Mouse (Mus musculus) layer of hippocampus, adult 11-12 months (tissue): ENCODE results near the gene Grhl1.

Experiments used
- DNase-seq: peaks from one replicate; pipeline ENCODE4 v3.0.0; 2022; ENCODE audit warnings: low spot score

Gene Grhl1

DNA sequence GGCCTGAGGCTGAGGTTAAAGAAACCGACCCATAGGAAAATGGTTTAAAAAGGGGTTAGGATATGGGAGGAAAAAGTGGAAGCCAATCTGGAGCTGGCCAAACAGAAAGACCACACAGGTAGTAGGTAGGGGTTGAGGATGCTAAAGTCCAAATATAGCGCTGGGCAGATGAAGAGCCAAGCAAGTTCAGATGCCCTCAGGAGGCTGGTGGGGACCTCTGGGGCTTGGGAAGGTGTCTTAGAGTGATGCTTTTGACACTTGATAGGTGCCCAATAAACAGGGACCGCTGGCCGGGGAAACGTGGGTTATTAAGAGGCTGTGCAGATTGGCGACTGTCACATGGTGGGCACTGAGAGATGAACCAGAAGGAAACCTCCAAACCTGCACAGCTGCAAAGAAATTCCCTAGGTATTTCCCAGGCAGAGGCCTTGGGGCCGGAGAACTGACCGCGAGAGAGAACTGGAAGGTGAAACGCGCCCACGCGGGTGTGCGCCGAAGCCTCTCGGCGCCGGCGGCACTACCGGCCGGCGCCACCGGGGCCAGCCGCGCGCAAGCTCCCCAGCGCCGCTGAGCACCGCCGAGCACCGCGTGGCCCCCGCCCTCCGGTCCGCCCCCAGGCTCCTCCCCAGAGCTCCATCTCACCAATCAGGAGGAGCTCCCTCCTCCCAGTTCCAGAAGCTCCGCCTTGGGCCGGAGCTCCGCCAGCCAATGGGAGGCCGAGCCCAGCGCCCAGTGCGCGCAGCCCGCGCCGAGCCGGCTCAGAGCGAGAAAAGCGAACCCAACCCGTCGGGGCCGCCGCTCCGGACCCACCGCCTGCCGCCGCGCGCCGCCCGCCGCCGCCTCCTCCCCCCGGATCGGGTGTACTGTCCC, at the start of gene Grhl1:
Gene Grhl1, plus strand, starts transcription at position 761 of the 870 bp plus-strand sequence.
- DNase-seq: peak; percentile 93

DNA sequence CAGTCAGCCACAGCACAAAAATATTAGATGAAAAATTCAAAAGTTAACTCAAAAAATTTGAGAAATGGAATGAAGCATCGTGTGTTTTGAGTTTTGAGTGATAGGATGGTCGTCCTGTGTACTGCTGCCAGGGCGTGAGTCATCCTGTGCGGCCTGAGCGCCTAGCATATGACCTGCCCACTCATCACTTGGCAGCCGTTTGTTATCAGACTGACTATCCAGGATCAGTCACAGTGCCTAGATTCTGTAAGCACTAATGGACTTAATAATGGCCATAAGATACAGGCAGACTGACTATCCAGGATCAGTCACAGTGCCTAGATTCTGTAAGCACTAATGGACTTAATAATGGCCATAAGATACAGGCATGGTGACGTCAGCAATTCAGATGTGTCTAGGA, 47.0 kb upstream of the Grhl1 start:
- peak; percentile 24 for DNase-seq

DNA sequence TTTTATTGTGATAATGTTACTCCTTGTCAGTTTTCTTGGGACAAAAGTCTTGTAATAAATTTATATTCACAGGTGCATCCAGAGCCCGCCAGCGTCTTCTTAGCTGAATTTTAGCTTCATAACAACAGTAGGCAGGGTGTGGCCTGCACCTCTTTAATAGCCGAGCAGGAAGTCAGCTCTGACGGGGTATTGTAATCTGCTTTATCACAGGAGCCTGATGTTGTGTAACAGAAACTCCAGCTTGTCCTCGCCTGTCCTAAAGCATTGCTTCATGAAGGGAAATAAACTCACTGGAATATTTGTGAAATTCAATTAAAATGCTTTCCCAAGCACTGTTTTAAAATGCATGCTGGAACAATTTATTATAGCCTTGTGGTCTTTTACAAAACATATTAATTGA, 35.7 kb upstream of the Grhl1 start:
- no peak for DNase-seq

DNA sequence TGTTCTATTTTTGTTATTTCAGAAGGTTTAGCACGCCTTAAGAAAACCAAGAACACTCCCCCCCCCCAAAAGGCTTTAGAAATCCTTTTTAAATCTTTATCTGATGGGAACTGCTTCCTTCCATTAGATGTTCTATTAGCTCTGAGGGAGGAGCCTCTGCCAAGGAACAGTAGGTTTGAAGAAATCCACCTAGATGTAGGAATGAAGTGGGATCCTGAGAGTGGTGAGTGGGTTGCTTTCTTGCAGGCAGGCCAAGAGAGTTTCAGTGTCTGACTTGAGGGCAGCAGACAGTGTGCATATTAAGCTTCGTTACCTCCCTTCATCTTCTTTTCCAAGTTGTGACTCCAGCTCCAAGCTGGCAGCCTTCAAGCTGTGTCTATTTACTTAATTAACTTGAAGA, 34.9 kb upstream of the Grhl1 start:
- DNase-seq: no peak

DNA sequence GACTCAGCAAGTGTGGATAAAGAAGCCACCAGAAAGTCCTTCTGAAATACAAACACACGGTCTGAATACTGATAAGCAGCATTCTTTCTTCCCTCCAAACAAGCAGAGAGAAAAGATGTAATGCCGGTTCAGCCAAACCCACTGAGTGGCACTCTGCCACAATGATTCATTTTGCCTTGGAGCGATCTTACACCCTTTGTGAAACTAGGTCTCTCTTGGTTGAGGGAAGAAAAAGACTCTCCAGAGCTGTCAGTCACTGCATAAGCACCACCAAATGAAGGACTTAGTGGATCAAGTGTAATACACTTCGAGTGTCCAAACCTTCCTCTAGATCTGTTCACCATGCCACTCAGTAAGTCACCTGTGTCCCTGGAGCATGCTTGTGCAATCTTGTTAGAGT, 34.1 kb upstream of the Grhl1 start:
- DNase-seq: no peak

DNA sequence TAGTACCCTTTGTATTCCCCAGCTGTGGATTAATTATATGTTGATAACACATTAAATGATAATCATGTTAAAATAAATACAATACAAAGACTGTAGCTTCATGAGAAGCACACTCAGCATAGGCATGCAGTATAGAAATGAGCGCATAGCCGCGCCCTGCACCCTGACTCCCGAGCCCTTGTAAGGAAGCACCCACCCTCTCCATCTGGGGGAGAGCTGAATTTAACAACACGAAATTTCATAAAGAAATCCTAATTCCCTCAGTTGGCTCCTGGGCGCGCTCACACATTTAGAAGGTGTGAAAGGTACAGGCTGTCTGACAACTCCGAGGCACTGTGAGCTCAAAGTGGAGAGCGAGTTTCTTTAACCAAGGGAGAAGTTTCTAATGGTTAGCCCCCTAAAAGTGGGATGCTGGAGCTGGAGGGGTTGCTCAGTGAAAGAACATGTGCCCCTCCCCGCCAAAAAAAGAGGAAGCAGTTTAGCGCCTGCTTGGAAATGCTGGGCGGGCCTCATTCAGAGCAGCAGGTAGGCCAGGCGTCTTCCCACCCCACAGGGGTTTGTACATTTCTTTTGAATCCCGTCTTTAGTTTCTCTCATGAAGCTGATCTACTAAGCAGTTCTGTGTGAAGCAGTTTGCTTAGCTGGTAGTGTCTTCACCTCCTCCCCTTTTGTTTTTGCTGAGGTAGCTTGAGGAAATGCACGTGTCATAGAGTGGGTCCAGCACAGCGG, 30.5 kb upstream of the Grhl1 start:
- DNase-seq: no peak

DNA sequence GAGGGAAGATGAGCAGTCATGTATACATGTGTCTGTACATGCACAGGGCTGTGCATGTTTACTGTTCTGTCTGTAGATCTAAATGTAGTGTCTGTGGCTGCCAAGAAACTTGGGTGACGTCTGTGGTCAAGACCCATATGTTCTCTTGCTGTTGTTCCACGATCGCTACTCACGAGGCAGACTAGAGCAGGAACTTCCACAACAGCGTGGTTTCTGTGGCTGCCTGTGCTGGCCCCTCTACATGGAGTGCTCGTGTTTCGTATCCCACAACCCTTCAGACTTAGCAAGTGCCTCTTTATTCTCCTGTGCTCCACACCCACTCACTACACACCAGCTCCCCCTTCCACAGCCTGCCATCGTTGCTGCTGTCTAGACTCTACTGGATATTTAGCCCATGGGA, 24.4 kb upstream of the Grhl1 start:
- no peak for DNase-seq

DNA sequence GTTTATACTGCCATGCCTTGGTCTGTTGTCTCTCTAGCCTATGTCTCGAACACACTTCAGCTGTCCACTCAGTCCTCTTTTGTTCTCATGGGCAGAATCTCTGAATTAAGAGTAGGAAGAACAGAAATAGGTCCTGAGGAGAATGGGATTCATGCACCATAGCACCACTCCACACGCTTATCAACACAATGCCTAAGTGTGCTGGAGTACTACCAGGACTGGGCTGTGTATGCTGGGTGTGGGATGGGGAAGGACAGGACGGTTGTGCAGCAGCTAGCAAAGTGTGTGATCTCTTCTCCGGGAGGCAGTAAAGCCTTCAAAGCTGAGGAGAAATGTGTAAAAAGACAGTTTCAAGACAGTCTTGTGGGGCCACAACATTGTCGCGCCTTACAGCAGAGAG, 23.2 kb upstream of the Grhl1 start:
- DNase-seq: no peak

DNA sequence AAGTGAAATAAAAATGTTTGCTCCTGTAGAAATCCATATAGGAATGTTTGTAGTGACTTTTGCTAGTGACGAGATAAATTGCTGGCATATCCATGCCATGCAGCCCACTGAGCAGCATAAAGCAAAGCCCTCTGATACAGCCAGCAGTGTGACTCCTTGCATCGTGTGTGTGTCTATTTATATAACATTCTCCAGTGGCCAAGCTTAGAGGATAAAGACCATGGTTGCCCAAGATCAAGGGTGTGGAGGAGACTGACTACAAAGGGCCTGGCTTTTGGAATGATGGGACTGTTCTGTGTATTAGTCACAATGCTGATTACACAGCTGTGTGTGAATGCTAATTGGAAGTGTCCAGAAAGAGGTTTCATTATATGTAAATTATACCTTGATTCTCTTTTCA, 19.6 kb upstream of the Grhl1 start:
- DNase-seq: no peak

DNA sequence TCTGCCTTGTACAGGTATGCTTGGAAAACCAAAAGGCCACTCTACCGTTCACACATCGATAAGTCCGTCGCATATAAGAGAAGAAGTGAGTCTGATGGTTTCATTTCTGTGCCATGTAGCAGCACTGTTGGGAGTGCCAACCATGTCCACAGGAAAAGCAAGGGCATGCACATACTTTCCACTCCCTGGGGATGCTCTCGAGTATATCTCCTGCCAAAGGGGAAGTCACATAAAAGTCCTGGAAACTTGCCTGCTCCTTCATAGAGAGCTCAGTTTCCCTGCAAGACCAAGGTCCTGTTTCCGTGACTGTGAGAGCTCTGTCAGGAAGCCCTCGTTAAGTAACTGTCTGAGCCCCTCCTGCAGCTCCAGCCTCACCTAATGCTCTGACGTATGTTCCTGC, 16.1 kb upstream of the Grhl1 start:
- DNase-seq: no peak

DNA sequence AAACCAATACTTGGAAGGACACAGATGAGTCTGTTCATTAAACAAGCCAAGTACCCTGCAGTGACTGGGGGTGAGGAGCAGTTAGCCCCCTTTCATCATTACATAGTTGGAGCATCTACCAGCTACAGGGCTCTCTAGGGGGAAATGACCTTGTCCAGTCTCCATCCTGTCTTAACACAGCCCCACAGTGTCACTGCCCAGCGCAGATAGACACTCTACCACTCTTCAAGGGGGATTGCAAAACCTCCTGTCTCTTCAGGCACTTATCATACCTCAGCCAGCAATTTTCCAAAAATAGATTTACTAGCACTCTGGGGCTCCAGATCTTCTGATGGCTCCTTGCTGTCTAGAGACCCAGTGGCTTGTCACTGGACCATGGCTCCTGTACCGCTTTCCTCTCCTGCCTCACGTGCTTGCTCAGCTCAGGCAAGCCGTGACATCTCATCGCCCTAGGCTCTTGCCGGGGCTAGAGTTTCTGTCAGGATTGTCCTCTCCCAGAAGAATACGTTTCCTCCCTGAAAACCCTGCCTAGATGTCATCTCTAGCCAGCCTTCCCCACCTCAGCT, 8.6 kb upstream of the Grhl1 start:
- no peak for DNase-seq

DNA sequence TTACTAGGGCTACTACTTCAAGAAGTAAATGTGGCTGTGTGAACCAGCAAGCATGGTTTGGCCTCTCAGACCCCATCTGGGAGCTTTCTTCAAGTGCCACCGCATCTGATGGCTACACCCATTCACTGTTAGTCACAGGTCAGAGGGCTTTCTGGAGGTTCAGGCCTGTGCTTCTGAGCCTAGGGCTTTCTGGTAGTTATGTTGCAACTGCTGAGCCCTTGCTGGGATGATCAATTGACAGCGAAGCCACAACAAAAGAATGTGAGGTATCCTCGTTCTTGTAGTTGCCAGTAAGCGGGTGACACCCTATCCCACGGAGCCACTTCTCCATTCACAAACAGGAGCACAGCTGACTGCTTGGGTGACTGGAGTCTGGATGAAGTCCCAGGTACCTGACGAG, 6.8 kb upstream of the Grhl1 start:
- DNase-seq: no peak

DNA sequence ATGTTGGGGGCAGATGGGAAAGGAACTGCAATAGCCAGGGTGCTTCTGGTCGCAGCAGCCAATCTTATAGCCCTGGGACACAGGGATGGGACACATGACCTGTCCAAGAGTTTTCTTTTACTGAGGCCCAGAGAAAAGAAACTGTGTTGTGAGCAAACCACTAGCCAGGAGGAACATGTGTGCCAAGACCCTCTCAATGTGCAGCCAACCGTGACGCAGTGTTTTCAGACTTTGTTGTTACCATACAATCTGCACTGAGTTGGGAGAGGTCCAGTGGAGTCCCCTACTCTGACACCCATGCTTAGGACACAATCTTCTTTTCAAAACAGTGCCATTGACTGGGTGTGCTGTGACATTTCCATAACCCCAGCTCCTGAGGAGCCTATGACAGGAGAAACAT, 4.5 kb upstream of the Grhl1 start:
- no peak for DNase-seq

DNA sequence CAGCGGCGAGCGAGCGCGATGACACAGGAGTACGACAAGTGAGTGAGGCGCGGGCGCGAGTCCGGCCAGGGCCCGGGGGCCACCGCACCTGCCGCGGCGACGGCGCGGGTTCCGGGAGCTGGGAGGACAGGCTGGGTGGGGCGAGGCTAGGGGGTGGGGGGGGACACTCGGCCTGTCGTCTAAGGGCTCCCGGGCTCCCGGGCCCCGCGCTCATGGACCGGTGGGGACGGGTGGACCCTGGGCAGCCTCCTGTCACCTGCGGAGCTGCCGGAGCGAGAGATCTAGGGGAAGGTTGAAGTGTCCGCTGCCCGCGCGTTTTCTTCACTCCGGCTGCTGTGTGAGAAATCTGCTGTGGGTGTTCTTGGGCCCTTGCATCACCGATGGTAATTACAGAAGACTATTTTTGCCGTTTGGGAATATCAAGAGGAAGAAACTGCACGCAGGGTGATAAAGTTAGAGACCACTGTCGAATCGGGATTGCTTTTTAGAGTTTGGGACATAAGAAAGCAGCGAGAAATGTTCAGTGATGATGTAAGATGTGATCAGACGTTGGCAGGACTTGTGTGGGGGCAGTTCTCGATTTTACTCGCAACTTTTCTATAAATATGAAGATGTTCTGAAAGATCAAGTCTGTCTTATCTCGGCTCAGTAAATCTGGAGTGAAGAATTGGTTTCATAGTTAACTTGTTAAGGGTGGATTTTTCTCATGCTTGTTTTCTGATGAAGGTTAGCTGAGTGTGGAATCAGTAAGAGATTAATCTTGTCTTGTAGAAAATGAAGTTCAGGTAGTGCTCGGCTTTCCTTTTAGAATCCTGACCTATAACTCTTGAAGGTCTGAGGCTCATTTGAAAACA, 565 bp downstream of the Grhl1 start:
- DNase-seq: no peak

DNA sequence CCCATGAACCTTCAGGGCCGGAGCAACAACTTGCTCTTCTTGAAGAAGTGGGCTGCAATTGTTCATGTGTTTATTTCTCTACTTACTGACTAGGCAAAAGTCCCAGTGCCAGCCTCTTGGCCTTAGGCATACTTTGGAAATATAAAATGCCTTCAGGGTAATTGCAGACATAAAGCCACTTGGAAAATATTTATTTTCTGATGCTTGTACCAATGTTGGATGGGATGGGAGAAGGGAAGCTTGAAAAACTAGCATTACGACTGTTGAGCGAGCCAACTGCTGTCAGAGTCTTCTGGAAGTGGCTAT, 1.1 kb downstream of the Grhl1 start:
- no peak for DNase-seq

DNA sequence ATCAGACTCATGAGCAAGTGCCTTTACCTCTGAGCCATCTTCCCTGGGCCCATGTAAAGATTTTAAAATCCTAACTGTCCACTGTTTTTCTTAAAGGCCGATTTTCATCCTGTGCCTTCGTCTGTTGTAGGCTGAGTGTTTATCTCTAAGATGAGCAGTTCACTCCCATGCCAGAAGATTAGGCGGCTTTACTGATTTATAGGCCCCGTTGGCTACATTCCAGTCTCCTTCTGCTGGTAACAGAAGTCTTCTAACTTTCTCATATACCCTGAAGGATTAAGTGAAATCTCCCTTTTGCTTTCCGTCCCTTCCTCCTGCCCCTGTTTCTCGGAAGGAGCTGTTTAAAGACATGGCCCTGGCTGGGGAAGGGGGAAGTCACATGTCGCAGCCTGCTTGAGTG, 2.8 kb downstream of the Grhl1 start:
- DNase-seq: no peak

DNA sequence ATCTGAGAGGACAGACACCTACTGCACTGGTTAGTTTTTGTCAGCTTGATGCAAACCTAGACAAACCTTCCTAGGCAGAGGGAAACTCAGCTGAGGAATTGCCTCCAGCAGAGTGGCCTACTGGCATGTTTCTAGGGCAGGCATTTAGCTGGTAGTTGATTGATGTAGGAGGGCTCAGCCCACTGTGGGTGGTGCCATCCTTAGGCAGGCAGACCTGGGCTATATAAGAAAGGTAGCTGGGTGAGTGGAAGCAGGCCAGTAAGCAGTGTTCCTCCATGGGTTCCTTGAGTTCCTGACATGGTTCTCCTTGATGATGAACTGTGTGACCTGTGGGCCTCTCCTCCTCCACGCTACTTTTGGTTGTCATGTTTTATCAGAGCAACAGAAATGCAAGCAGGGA, 8.4 kb downstream of the Grhl1 start:
- no peak for DNase-seq

DNA sequence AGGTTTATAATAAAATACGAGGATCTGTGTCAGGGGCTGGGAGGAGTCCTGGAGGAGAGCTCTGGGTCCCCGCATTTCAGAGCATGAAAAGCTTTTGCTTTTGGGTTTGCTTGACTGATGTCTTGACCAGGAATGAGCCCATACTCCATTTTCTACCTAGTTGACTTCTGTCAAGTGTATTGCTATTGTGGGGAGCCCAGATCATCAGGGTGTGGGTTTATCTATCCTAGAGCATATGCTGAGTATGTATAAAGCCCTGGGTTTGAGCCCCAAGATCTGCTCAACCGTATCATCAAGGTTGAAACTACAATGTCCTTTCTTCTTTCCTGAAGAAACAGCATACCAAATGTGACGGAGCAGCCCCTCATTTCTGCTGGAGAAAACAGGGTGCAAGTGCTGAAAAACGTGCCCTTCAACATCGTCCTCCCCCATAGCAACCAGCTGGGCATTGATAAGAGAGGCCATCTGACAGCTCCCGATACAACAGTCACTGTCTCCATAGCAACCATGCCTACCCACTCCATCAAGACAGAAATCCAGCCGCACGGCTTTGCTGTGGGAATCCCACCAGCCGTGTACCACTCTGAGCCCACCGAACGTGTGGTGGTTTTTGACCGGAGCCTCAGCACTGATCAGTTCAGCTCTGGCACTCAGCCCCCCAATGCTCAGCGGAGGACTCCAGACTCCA, 9.1 kb downstream of the Grhl1 start:
- DNase-seq: peak; percentile 68

DNA sequence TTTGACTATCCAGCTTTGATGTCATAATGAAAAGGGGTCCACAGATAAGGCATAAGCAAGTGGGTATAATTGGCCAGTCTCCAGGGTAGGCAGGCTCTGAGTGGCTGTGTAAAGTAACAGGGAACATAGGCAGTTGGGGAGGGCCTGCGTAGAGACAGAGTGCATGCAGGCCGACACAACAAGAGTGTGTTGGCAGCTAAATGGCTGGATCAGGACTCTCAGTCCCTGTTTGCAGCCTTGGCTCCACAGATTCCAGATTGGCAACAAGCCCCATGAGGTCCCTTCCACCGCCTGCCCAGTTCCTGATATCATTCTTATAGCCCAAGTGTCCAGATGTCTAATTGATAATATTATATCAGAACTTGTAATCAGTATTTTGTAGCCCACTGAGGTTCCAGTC, 11.6 kb downstream of the Grhl1 start:
- no peak for DNase-seq

DNA sequence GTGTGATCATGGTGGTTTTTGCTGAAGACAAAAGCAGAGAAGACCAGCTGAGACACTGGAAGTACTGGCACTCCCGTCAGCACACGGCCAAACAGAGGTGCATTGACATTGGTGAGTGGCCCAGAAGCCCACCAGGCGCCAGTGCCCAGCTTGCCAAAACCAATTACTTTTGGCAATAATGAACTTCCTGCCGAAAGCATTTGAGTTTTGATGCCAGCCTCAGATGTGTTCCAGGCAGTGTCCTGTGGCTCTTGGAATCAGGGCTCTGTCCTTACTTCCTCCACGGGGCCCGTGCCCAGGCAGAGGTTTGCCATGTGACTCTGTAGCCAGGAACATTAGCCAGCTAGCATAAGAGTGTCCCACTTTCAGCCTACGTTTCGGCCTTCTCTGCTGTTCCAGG, 12.8 kb downstream of the Grhl1 start:
- DNase-seq: no peak

DNA sequence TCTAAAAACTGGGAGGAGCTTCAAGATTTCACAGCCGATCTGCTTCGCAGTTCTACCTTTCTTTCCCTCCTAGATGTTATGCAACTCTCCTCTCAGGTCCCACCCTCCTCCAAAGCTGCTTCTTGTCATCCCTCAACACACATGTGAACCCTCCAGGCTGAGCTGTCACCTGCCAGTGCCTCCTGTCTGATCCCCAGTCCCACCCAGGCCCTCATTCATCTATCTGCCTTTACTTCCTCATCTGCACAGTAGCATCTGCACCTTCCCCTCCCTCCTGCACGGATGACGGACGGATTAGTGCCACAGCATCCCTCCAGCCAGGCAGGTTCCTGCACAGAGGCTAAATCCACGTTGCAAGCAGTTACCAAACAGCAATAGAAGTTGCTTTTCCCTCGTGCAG, 14.1 kb downstream of the Grhl1 start:
- DNase-seq: no peak

DNA sequence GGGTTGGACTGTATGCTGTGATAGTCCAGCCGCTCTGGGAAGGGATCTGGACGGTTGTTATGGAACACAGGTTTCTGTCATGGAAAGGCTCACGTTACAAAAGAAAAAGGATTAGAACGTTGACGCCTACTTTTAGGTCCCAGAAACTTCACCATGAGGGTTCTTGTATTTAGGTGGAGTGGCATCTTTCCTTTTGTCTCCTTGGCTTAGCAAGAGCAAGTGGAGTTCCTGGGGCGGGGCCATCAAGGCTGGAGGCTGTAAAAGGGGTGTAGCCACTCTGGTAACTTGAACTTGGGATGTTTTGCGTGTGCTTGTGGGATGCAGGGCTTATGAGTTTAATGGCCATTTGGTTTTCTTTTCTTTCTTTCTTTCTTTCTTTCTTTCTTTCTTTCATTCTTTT, 18.3 kb downstream of the Grhl1 start:
- no peak for DNase-seq
